Mouse (Mus musculus): ENCODE data around the gene Gdap2. TPM values are rescaled to one million over a fixed set of nuclear protein-coding genes. Genes with fewer than 3 reads are reported as not detected.

Gene Gdap2
- 37.1 and 44.6 TPM in 2 replicates for total RNA-seq (2015)
- 25.0 and 33.5 TPM in 2 replicates for total RNA-seq (2017)

- ATAC-seq (replicated peaks; ENCODE audit: poor library complexity): peak; percentile 93
These were observed at the start of gene Gdap2, which contains the start of gene Wdr3 for GRCm38 (mm10) chr3:100162315-100163105. TSS of gene Gdap2 (plus strand) at chr3:100162381. TSS of gene Wdr3 (minus strand) at chr3:100162407.

- ATAC-seq (replicated peaks; ENCODE audit: poor library complexity): no peak
These were observed 43.5 kb upstream of the Gdap2 start for GRCm38 (mm10) chr3:100118681-100119080.

DNA sequence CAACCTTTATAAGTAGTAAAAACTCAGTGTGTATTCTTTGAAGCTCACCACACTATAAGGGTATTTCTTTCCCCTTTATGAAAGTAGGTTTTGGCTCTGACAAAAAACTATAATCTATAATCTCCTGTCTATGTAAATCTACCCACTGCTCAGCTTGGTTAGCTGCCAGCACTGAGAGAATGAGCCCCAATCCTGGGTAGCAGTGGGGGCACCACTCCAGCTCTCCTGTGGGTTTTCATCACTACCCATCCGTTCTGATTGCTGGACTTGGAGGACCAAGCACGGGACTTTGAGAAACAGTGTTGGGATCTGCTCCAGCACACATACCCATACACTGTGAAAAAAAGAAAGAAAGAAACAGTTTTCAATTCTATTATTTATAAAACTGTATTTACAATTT lies 40.2 kb upstream of the Gdap2 start:
- ATAC-seq (replicated peaks; ENCODE audit: poor library complexity): no peak

DNA sequence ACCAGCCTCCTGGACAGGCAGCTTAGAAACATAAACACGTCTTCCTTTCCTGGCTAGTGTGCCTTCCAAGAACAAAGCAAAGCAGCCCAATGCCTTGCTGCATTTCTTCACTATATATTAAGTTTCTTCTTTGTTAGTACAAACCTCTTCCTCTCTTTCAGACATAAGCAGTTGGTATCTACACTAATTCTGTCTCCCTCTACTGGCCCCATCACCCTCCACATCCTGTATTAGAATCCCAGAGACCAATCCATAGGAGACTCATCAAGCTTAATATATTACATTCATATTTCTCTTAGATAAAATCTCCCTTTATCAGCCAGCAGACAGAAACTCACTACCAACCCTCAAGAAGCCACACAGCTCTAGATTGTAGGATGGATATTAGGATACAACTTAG lies 39.7 kb upstream of the Gdap2 start:
- ATAC-seq (replicated peaks; ENCODE audit: poor library complexity): no peak

- no peak for ATAC-seq (replicated peaks; ENCODE audit: poor library complexity)
These were observed 1.3 kb upstream of the Gdap2 start for GRCm38 (mm10) chr3:100160682-100161445.

GRCm38 (mm10) chr3:100161665-100162314 lies 391 bp upstream of the Gdap2 start:
- ATAC-seq (replicated peaks; ENCODE audit: poor library complexity): no peak

- no peak for ATAC-seq (replicated peaks; ENCODE audit: poor library complexity)
These were observed 1.4 kb downstream of the Gdap2 start for GRCm38 (mm10) chr3:100163556-100163955.

GRCm38 (mm10) chr3:100164991-100165390 lies 2.8 kb downstream of the Gdap2 start:
- no peak for ATAC-seq (replicated peaks; ENCODE audit: poor library complexity)

GRCm38 (mm10) chr3:100176031-100176430 lies 13.8 kb downstream of the Gdap2 start:
- ATAC-seq (replicated peaks; ENCODE audit: poor library complexity): peak; percentile 92

DNA sequence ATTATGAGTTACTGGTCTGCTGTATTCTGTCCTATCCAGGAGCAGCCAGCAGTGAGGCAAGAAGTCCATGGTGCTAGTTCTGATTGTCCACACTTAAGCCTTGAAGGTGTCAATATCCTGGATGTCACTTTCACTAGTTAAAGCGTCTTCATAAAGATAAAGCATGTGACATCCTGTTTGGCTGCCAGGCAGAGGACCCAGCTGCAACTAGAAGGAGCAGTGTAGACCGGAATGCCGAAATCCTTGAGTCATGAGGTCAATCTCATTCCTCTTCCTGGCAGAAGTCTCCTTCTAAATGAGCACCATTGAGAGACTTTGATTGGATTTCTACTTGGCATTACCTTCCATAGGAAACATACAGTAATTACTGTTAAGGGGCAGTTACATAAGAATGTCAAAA lies 18.3 kb downstream of the Gdap2 start:
- no peak for ATAC-seq (replicated peaks; ENCODE audit: poor library complexity)

GRCm38 (mm10) chr3:100189444-100189843 lies 27.3 kb downstream of the Gdap2 start:
- peak; percentile 86 for ATAC-seq (replicated peaks; ENCODE audit: poor library complexity)

DNA sequence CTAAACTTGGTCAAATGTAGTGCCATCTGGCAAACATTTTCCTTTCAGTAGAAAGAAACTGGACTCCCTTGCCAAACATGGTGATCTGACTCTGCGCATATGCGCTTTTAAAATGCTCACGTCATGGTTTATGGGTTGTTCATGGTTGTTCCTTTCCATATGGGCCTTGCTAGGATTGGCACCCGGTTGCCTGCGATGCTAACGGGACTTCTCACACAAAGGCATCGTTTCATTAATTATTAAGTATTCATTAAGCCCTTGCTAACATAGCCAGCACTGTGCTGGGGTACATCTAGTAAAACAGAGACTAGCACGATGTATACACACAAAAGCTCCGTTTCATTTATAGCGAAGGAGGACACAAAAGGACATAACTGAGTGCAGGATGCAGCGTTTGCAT lies 27.7 kb downstream of the Gdap2 start:
- ATAC-seq (replicated peaks; ENCODE audit: poor library complexity): no peak

DNA sequence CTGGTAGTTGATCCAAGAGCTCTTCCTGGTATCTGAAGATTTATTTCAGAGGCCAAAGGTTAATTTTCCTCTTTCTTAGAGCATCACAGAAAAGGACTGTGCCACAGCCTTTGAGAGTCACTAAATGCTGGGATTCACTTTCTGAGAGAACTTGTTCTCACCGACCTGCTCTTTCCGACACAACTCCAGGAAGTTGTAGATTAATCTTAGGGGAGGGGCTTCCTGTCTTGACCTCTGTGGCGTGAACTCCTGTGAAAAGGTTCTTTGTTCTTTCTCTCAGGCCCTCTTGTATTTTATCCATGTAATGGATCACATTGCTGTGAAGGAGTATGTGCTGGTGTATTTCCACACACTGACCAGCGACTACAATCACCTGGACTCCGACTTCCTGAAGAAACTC lies 32.0 kb downstream of the Gdap2 start:
- ATAC-seq (replicated peaks; ENCODE audit: poor library complexity): peak; percentile 47

DNA sequence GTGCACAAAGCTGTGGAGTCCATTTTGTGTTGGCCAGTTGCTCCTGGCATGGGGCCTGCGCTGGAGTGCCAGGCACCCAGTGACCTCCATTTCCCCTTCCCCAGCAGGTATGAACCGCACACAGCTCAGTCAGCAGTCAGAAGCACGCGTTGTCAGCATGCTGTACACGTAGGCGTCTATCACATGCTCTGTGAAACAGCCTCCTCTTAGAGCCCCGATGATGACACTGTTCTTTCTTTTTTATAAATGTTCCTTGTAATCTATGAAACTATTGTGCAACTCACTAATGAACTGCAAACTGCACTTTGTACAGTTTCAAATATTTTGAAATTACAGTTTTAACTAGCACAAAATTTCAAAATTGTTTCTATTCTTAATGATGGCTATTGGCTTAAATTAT lies 39.4 kb downstream of the Gdap2 start:
- no peak for ATAC-seq (replicated peaks; ENCODE audit: poor library complexity)

GRCm38 (mm10) chr3:100206973-100207372 lies 44.8 kb downstream of the Gdap2 start:
- no peak for ATAC-seq (replicated peaks; ENCODE audit: poor library complexity)

DNA sequence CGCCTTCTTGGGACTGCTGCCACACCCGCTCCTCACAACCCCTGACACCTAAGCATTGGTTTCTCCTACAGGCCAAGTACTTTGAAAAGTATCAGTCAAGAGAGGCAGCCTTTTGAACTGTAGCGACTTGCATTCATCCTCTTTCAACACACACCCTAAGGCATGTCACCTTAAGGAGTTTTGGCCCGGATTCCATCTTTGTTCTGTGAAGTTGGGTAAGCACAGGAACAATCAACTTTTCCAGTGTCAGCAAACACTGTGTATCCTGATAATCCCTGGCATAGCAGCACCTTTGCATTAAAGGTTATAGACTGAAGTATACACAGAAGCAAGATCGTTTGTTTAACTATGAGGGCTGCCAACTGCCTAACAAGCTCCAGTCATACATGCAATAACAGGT lies 53.3 kb downstream of the Gdap2 start:
- no peak for ATAC-seq (replicated peaks; ENCODE audit: poor library complexity)

DNA sequence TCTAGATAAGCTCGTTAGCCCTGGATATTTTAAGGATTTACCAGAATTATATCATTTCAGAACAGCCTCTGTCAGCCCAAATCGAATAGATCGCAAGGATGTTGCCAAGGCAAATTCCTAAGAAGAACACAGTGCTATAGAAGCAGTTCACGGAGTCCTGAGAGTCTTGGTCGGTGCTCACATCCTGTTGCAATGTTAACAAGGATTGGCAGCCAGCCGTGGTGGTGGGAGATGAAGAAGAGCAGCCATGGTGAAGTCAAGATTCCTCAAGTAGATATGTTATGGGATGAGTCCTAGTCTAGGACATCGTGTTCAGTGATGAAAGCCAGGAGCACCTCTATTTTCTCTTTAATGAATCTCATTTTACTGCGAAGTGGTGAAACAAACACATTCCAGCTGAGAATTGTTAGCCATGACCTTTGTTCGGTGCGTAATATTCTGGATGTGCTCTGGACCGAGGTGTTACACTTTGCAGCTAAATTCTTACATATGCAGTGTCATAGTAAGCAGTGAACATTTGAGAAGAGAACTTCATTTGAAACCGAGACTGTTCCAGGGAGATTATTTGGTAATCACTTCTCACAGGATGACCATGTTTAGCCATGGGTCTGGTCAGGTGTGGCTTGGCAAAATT lies 63.3 kb downstream of the Gdap2 start:
- ATAC-seq (replicated peaks; ENCODE audit: poor library complexity): no peak

GRCm38 (mm10) chr3:100227509-100227908 lies 65.3 kb downstream of the Gdap2 start:
- ATAC-seq (replicated peaks; ENCODE audit: poor library complexity): no peak

- ATAC-seq (replicated peaks; ENCODE audit: poor library complexity): no peak
These were observed 66.8 kb downstream of the Gdap2 start for GRCm38 (mm10) chr3:100228981-100229380.

DNA sequence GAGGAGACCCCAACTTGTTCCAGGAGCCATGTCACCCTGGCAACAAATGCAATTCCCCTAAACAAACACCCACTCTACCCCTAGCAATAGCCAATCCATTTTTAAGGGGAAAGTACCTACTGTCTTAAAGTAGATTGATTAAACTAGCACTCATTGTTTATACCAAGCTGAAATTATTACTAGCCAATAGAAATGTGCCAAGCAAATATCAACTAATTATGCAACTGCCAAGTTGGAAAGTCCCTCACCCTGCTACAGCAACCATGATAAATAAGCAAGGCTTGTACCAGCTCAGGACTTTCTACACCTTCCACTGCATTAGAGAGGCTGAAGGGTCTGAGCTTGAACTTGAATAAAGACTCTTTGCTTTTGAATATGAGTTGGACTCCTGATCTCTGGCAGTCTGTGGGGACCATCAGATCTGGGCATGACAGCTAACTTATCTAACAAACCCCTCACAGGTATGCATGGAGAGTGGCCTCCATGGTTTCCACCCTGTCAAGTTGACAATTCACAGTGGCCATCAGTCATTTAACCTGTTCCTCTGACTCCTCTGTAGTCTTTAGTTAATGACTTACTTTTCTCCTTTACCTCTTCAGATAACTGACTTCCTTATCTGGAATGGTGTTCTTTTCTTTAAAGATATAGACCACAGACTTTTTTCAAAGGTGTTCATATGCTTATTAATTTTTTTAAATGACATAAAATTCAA lies 74.7 kb downstream of the Gdap2 start:
- ATAC-seq (replicated peaks; ENCODE audit: poor library complexity): no peak
